Mouse (Mus musculus) liver, embryonic 13.5 days (tissue): ENCODE data around the gene Creb1. TPM values are rescaled to one million over a fixed set of nuclear protein-coding genes. Genes with fewer than 3 reads are reported as not detected.

ENCODE experiments used
- ATAC-seq: fragments of 200-750 bp; cut with Nextera tagmentation; 2 replicates; pipeline ENCODE4 v1.8.0; 2017; ENCODE audit warnings: low read depth, mild to moderate bottlenecking, moderate number of reproducible peaks, moderate library complexity
- DNase-seq: peaks from one replicate; pipeline ENCODE4 v3.0.0; 2022
- H3K27ac ChIP-seq: fragments of 300-500 bp; sonication (generic); 2 replicates; pipeline ENCODE4 v1.5.1; 2015; ENCODE audit warnings: moderate library complexity, mild to moderate bottlenecking, inconsistent platforms
- H3K27me3 ChIP-seq: fragments of 300-500 bp; sonication (generic); 2 replicates; pipeline ENCODE4 v1.6.1; 2015; ENCODE audit warnings: mild to moderate bottlenecking, inconsistent platforms
- H3K36me3 ChIP-seq: fragments of 300-500 bp; sonication (generic); 2 replicates; pipeline ENCODE4 v1.6.1; 2015; ENCODE audit warnings: mild to moderate bottlenecking, inconsistent platforms
- H3K4me1 ChIP-seq: fragments of 300-500 bp; sonication (generic); replicated peaks from 2 replicates; pipeline ENCODE4 v1.6.1; 2015; ENCODE audit warnings: inconsistent platforms
- H3K4me2 ChIP-seq: fragments of 300-500 bp; sonication (generic); 2 replicates; pipeline ENCODE4 v1.6.1; 2015; ENCODE audit warnings: inconsistent platforms, mild to moderate bottlenecking, moderate library complexity
- H3K4me3 ChIP-seq: fragments of 300-500 bp; sonication (generic); replicated peaks from 2 replicates; pipeline ENCODE4 v1.5.1; 2015; ENCODE audit warnings: mild to moderate bottlenecking, inconsistent platforms
- H3K9ac ChIP-seq: fragments of 300-500 bp; sonication (generic); 2 replicates; pipeline ENCODE4 v1.6.1; 2015; ENCODE audit warnings: mild to moderate bottlenecking, inconsistent platforms
- H3K9me3 ChIP-seq: fragments of 300-500 bp; sonication (generic); replicated peaks from 2 replicates; pipeline ENCODE4 v1.6.1; 2016; ENCODE audit warnings: inconsistent platforms
- WGBS: fragments of 180-500 bp; shearing (Covaris S2); methylation state at CpG from one replicate; pipeline ENCODE4 v1.1.7; 2015; ENCODE audit not compliant: insufficient replicate concordance; 5-methylcytosine and 5-hydroxymethylcytosine counted together
- polyA plus RNA-seq: library from polyadenylated mRNA; unstranded; fragments of >200 nt; fragmentation: Nextera tagmentation; extraction: Ambion mirVana; gene quantifications from 2 replicates; pipeline ENCODE4 v1.2.1, GENCODE M21; 2015

Gene Creb1
- polyA plus RNA-seq: 11.4 and 15.2 TPM in 2 replicates

- Histone ChIP-seq H3K4me2 (peak within 1 kb of the TSS; percentile 94), H3K36me3 (peaks cover 5% of the 10 kb centered on the region; the same call in 1 of the 2 replicates), H3K9me3 (no peaks in the 10 kb centered on the region), H3K9ac (peak within 1 kb of the TSS; percentile 96), H3K4me1 (peaks cover 46% of the 10 kb centered on the region), H3K27ac (peak within 1 kb of the TSS; percentile 99), H3K4me3 (peak within 1 kb of the TSS; percentile 90), H3K27me3 (no peaks in the 10 kb centered on the region)
- peak; percentile 96 for DNase-seq
- under 1% methylated on average over 89 of the region's 119 CpGs for WGBS
- ATAC-seq: peak; percentile 93
Measured at GRCm38 (mm10) chr1:64532589-64533470, at the start of gene Creb1. Gene Creb1, plus strand, starts transcription at chr1:64532645.

GRCm38 (mm10) chr1:64488521-64489029 lies 43.9 kb upstream of the Creb1 start:
- H3K4me1 ChIP-seq: peaks cover 9% of the 10 kb centered on the region
- WGBS: 26% methylated on average over 4 of the region's 4 CpGs

GRCm38 (mm10) chr1:64496803-64497202 lies 35.6 kb upstream of the Creb1 start:
- Histone ChIP-seq H3K27ac (no peak overlapping the region), H3K4me2 (no peak overlapping the region), H3K27me3 (no peaks in the 10 kb centered on the region), H3K4me3 (no peak overlapping the region), H3K4me1 (peaks cover 11% of the 10 kb centered on the region), H3K9me3 (no peaks in the 10 kb centered on the region; the same call in 1 of the 2 replicates), H3K36me3 (no peaks in the 10 kb centered on the region), H3K9ac (no peak overlapping the region)
- DNase-seq: no peak
- ATAC-seq: peak; percentile 51; the same call in 1 of the 2 replicates

More at GRCm38 (mm10) chr1:64488521-64489029, 43.9 kb upstream of the Creb1 start:
- no peaks in the 10 kb centered on the region for H3K36me3 ChIP-seq
- no peak overlapping the region for H3K9ac ChIP-seq
- no peak overlapping the region for H3K4me3 ChIP-seq
- ATAC-seq (no peak), DNase-seq (no peak)
- no peak overlapping the region for H3K4me2 ChIP-seq
- H3K27ac ChIP-seq: no peak overlapping the region
- no peaks in the 10 kb centered on the region for H3K9me3 ChIP-seq
- H3K27me3 ChIP-seq: no peaks in the 10 kb centered on the region

- Histone ChIP-seq H3K4me1 (peaks cover 19% of the 10 kb centered on the region), H3K27me3 (no peaks in the 10 kb centered on the region), H3K4me3 (no peak overlapping the region), H3K27ac (no peak overlapping the region), H3K9me3 (no peaks in the 10 kb centered on the region), H3K36me3 (no peaks in the 10 kb centered on the region), H3K4me2 (no peak overlapping the region), H3K9ac (no peak overlapping the region)
- DNase-seq (peak; percentile 8), ATAC-seq (peak; percentile 66)
Measured at GRCm38 (mm10) chr1:64501382-64502140, 30.9 kb upstream of the Creb1 start.

GRCm38 (mm10) chr1:64508479-64509096 lies 23.9 kb upstream of the Creb1 start:
- WGBS: 59% methylated on average over 7 of the region's 7 CpGs
- no peaks in the 10 kb centered on the region for H3K4me1 ChIP-seq

GRCm38 (mm10) chr1:64509678-64510077 lies 22.8 kb upstream of the Creb1 start:
- ATAC-seq (no peak), DNase-seq (no peak)
- Histone ChIP-seq H3K9me3 (no peaks in the 10 kb centered on the region), H3K27ac (no peak overlapping the region), H3K9ac (no peak overlapping the region), H3K4me3 (no peak overlapping the region), H3K4me1 (peaks cover 1% of the 10 kb centered on the region), H3K4me2 (no peak overlapping the region), H3K36me3 (no peaks in the 10 kb centered on the region), H3K27me3 (no peaks in the 10 kb centered on the region)
- 60% methylated on average over 1 of the region's 1 CpGs for WGBS

More at GRCm38 (mm10) chr1:64508479-64509096, 23.9 kb upstream of the Creb1 start:
- Histone ChIP-seq H3K9me3 (no peaks in the 10 kb centered on the region), H3K27me3 (no peaks in the 10 kb centered on the region), H3K4me2 (no peak overlapping the region), H3K36me3 (no peaks in the 10 kb centered on the region), H3K27ac (no peak overlapping the region), H3K9ac (no peak overlapping the region), H3K4me3 (no peak overlapping the region)
- ATAC-seq (no peak), DNase-seq (no peak)

- 78% methylated on average over 7 of the region's 7 CpGs for WGBS
- H3K27me3 ChIP-seq: no peaks in the 10 kb centered on the region
- peaks cover 8% of the 10 kb centered on the region for H3K4me1 ChIP-seq
- ATAC-seq (no peak), DNase-seq (no peak)
- no peaks in the 10 kb centered on the region for H3K9me3 ChIP-seq
- no peaks in the 10 kb centered on the region for H3K36me3 ChIP-seq
- no peak overlapping the region for H3K4me2 ChIP-seq
- no peak overlapping the region for H3K9ac ChIP-seq
- H3K4me3 ChIP-seq: no peak overlapping the region
- no peak overlapping the region for H3K27ac ChIP-seq
Measured at GRCm38 (mm10) chr1:64514184-64514583, 18.3 kb upstream of the Creb1 start.

- ATAC-seq (no peak), DNase-seq (no peak)
- 53% methylated on average over 3 of the region's 3 CpGs for WGBS
- Histone ChIP-seq H3K9ac (no peak overlapping the region), H3K9me3 (no peaks in the 10 kb centered on the region), H3K4me3 (no peak overlapping the region), H3K36me3 (no peaks in the 10 kb centered on the region), H3K4me1 (peaks cover 10% of the 10 kb centered on the region), H3K27ac (no peak overlapping the region), H3K4me2 (no peak overlapping the region), H3K27me3 (no peaks in the 10 kb centered on the region)
Measured at GRCm38 (mm10) chr1:64516593-64516992, 15.9 kb upstream of the Creb1 start.

GRCm38 (mm10) chr1:64518480-64518879 lies 14.0 kb upstream of the Creb1 start:
- WGBS: 26% methylated on average over 3 of the region's 3 CpGs
- H3K9ac ChIP-seq: no peak overlapping the region

GRCm38 (mm10) chr1:64519345-64519744 lies 13.1 kb upstream of the Creb1 start:
- no peaks in the 10 kb centered on the region for H3K9me3 ChIP-seq
- 8% methylated on average over 1 of the region's 1 CpGs for WGBS
- H3K9ac ChIP-seq: no peak overlapping the region
- DNase-seq (no peak), ATAC-seq (no peak)
- no peaks in the 10 kb centered on the region for H3K27me3 ChIP-seq
- H3K4me1 ChIP-seq: peaks cover 14% of the 10 kb centered on the region
- H3K27ac ChIP-seq: no peak overlapping the region
- no peak overlapping the region for H3K4me3 ChIP-seq
- H3K4me2 ChIP-seq: no peak overlapping the region
- H3K36me3 ChIP-seq: no peaks in the 10 kb centered on the region

More at GRCm38 (mm10) chr1:64518480-64518879, 14.0 kb upstream of the Creb1 start:
- H3K27me3 ChIP-seq: no peaks in the 10 kb centered on the region
- H3K4me3 ChIP-seq: no peak overlapping the region
- H3K9me3 ChIP-seq: no peaks in the 10 kb centered on the region
- ATAC-seq (no peak), DNase-seq (no peak)
- H3K4me1 ChIP-seq: peaks cover 14% of the 10 kb centered on the region
- no peak overlapping the region for H3K27ac ChIP-seq
- no peak overlapping the region for H3K4me2 ChIP-seq
- H3K36me3 ChIP-seq: no peaks in the 10 kb centered on the region

GRCm38 (mm10) chr1:64519901-64520300 lies 12.5 kb upstream of the Creb1 start:
- no peaks in the 10 kb centered on the region for H3K36me3 ChIP-seq
- H3K27ac ChIP-seq: no peak overlapping the region
- H3K4me3 ChIP-seq: no peak overlapping the region
- H3K9me3 ChIP-seq: no peaks in the 10 kb centered on the region
- DNase-seq: no peak
- H3K4me2 ChIP-seq: no peak overlapping the region
- H3K27me3 ChIP-seq: no peaks in the 10 kb centered on the region
- 33% methylated on average over 1 of the region's 1 CpGs for WGBS
- H3K9ac ChIP-seq: no peak overlapping the region
- peaks cover 10% of the 10 kb centered on the region for H3K4me1 ChIP-seq
- no peak for ATAC-seq
